Mouse (Mus musculus) layer of hippocampus, adult 11-12 months (tissue): ENCODE measurements around the gene Metap1d.

Experiments
- DNase-seq: peaks from one replicate; pipeline ENCODE4 v3.0.0; 2022; ENCODE audit warnings: low spot score

Gene Metap1d

GRCm38 (mm10) chr2:71544391-71545285 lies 91.6 kb downstream of the Metap1d start:
- DNase-seq, result no peak

GRCm38 (mm10) chr2:71545401-71545881 lies 92.4 kb downstream of the Metap1d start:
- no peak for DNase-seq

GRCm38 (mm10) chr2:71545882-71546639 lies 93.0 kb downstream of the Metap1d start:
- no peak for DNase-seq

GRCm38 (mm10) chr2:71546640-71547071 lies 93.6 kb downstream of the Metap1d start, which contains the start of gene Dlx2:
Gene Dlx2, minus strand, starts transcription at chr2:71546754.
- no peak for DNase-seq

- peak; percentile 63 for DNase-seq
These were observed 94.8 kb downstream of the Metap1d start for GRCm38 (mm10) chr2:71547829-71548228.

- no peak for DNase-seq
These were observed 97.3 kb downstream of the Metap1d start for GRCm38 (mm10) chr2:71550330-71550729.

- no peak for DNase-seq
These were observed 98.6 kb downstream of the Metap1d start for GRCm38 (mm10) chr2:71551704-71552103.

- no peak for DNase-seq
These were observed 103.0 kb downstream of the Metap1d start for GRCm38 (mm10) chr2:71556071-71556470.

- DNase-seq, result no peak
These were observed 113.4 kb downstream of the Metap1d start for GRCm38 (mm10) chr2:71566466-71566865.

- no peak for DNase-seq
These were observed 120.7 kb downstream of the Metap1d start for GRCm38 (mm10) chr2:71573736-71574135.
